Mouse (Mus musculus) activated CD4-positive, CD25-positive, alpha-beta regulatory T cell, adult 4 months (primary cell): Measurements from ENCODE around the gene Lyrm1. TPM values are rescaled to one million over a fixed set of nuclear protein-coding genes. Genes with fewer than 3 reads are reported as not detected.

Experiments used
- ATAC-seq: one replicate; pipeline ENCODE4 v1.8.0; 2017
- polyA plus RNA-seq, 2 experiments: library from polyadenylated mRNA; unstranded; fragments of 100-300 nt; shearing (Covaris generic); gene quantifications; one replicate each; pipeline ENCODE4 v1.2.1; 2017

The Lyrm1 gene
- polyA plus RNA-seq = 10 to 100 TPM; 20.3 to 22.3 TPM

GRCm38 (mm10) chr7:119895639-119896512 lies at the start of gene Lyrm1, which contains the start of gene Dcun1d3:
Gene Lyrm1, plus strand, starts transcription at chr7:119895861.
Gene Dcun1d3, minus strand, starts transcription at chr7:119896298.
- peak; percentile 97 for ATAC-seq

GRCm38 (mm10) chr7:119847396-119847795 lies 48.3 kb upstream of the Lyrm1 start:
- no peak for ATAC-seq

- ATAC-seq = peak; percentile 53
These were observed 46.6 kb upstream of the Lyrm1 start for GRCm38 (mm10) chr7:119849096-119849495.

GRCm38 (mm10) chr7:119850737-119851136 lies 44.9 kb upstream of the Lyrm1 start:
- no peak for ATAC-seq

GRCm38 (mm10) chr7:119852494-119852893 lies 43.2 kb upstream of the Lyrm1 start:
- no peak for ATAC-seq

GRCm38 (mm10) chr7:119853186-119853585 lies 42.5 kb upstream of the Lyrm1 start:
- ATAC-seq = no peak

- no peak for ATAC-seq
These were observed 41.3 kb upstream of the Lyrm1 start for GRCm38 (mm10) chr7:119854362-119854761.

- ATAC-seq = no peak
These were observed 40.6 kb upstream of the Lyrm1 start for GRCm38 (mm10) chr7:119855031-119855430.

- ATAC-seq = no peak
These were observed 36.2 kb upstream of the Lyrm1 start for GRCm38 (mm10) chr7:119859476-119859875.

GRCm38 (mm10) chr7:119860116-119860515 lies 35.5 kb upstream of the Lyrm1 start:
- ATAC-seq = no peak

- ATAC-seq = peak; percentile 16
These were observed 35.1 kb upstream of the Lyrm1 start for GRCm38 (mm10) chr7:119860554-119860953.

GRCm38 (mm10) chr7:119860971-119861334 lies 34.7 kb upstream of the Lyrm1 start:
- ATAC-seq = no peak

- peak; percentile 86 for ATAC-seq
These were observed 34.1 kb upstream of the Lyrm1 start for GRCm38 (mm10) chr7:119861335-119862091.

GRCm38 (mm10) chr7:119862167-119862566 lies 33.5 kb upstream of the Lyrm1 start:
- no peak for ATAC-seq

GRCm38 (mm10) chr7:119864500-119864899 lies 31.2 kb upstream of the Lyrm1 start:
- ATAC-seq = no peak

GRCm38 (mm10) chr7:119866136-119866535 lies 29.5 kb upstream of the Lyrm1 start:
- ATAC-seq = no peak

- peak; percentile 75 for ATAC-seq
These were observed 23.5 kb upstream of the Lyrm1 start for GRCm38 (mm10) chr7:119872204-119872603.

- no peak for ATAC-seq
These were observed 22.6 kb upstream of the Lyrm1 start for GRCm38 (mm10) chr7:119873050-119873449.

GRCm38 (mm10) chr7:119875776-119876440 lies 19.8 kb upstream of the Lyrm1 start:
- no peak for ATAC-seq

GRCm38 (mm10) chr7:119879171-119879570 lies 16.5 kb upstream of the Lyrm1 start:
- no peak for ATAC-seq

GRCm38 (mm10) chr7:119880345-119880744 lies 15.3 kb upstream of the Lyrm1 start:
- ATAC-seq = no peak

GRCm38 (mm10) chr7:119881229-119881628 lies 14.4 kb upstream of the Lyrm1 start:
- no peak for ATAC-seq

- ATAC-seq = no peak
These were observed 7.8 kb upstream of the Lyrm1 start for GRCm38 (mm10) chr7:119887887-119888286.
